Mouse (Mus musculus) gastrocnemius, postnatal 14 days (tissue): ENCODE data around the gene Crip2. TPM values are rescaled to one million over a fixed set of nuclear protein-coding genes. Genes with fewer than 3 reads are reported as not detected.

ENCODE experiments used
- DNase-seq: peaks from one replicate; pipeline ENCODE4 v3.0.0; 2021; ENCODE audit warnings: mixed read lengths
- intact Hi-C: fragments of 180-260 bp; cut with DNase I; formaldehyde crosslinking; loops from one replicate; pipeline ENCODE4 v1.15.1; 2025; ENCODE audit warnings: low total_unique reads
- total RNA-seq, 2 experiments: library from RNA; stranded (reverse); gene quantifications; 2 replicates each; pipeline ENCODE4 v1.2.3; 2021

The Crip2 gene
- total RNA-seq, 2 experiments from 2014 or later: 82.5 to 84.7 TPM

DNA sequence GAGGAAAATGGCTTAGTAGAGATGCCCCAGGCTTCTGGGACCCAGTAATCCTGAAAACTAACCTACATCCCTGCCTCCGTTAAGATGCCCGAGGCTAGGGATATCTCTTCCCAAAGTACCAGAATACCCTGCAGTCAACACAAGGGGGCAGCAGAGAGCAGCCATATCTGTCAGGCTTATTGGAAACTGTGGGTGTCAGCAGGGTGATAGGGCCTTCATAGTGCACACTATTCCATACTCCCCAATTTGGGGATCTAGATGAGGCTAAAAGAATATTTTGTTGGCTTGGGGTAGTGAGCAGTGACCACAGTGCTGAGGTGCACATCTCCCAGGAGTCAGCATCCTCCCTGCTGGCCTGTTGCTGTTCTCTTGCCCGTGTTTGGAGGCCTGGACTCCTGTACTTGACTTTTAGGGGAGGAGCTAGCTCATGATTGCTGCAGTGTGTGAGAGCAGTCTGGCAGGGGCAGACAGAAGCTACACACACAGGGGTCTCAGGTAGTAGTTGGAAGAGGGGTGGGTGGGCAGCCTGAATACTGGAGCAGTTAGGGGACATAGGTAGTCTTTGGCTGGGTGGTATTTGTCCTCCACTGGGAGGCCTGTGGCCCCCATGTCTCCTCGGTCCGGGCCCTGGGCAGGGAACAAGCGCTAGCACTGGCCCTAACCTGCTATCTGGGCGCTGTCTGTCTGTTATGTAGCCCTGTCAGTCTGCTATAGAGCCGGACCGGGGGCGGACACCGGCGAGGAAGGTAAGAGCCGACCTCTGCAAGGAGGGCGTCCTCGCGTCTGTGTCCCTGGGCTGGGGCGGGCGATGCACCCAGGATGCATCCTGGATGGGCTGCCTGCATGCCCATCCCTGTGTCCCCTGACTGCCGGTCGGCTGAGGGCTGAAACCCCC is 20.3 kb upstream of the Crip2 start:
- DNase-seq: peak; percentile 78
- intact Hi-C loops: no loop called here

DNA sequence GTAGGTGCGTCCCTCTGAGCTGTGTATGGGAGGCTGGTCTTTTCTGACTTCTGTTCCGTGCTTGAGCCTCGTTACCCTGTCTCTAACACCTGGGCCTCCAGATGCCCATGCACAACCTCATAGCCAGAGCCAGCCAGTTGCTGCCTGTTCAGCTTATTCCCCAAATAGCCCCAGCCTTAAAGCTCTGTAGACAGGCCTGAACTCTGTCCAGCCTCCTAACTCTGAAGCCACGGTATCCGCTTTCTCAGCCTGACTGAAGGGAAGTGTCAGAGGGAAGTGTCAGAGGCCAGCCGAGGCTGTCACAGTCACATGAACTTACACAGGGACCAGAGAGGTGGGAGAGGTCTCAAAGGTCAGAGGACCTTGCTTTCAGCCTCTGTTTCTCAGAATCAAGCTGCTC is 15.3 kb upstream of the Crip2 start:
- no peak for DNase-seq
- intact Hi-C loops: no loop called here

DNA sequence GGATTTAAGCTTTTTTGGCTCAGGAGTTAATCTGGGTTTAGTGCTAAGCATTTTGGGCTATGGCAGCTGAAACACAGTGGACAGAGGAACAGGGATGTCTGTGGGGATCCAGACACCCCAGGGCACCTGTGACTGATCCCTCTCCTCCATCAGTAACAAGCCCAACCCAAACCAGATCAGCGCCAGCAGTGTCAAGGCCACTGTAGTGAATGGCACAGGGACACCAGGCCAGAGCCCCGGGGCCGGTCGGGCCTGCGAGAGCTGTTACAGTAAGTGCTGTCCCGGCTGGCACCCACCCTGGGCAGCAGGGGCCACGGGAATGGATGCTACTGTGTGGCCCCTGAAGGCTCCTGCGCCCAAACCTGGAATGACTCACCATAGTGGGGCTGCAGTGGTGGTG is 9.3 kb upstream of the Crip2 start:
- intact Hi-C loops: no loop called here
- DNase-seq: no peak

DNA sequence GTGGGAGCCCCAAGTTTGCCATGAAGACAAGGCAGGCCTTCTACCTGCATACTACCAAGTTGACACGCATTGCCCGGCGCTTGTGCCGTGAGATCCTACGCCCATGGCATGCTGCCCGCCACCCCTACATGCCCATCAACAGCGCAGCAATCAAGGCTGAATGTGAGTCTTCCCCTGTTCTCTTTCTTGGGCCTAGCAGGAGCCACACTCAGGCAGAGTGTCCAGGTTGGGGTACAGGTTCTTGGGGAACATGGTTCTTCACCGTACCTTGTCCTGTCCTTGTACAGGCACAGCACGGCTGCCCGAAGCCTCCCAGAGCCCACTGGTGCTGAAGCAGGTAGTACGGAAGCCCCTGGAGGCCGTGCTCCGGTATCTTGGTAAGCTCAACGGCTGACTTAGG is 8.4 kb upstream of the Crip2 start:
- intact Hi-C loops: no loop called here
- no peak for DNase-seq

DNA sequence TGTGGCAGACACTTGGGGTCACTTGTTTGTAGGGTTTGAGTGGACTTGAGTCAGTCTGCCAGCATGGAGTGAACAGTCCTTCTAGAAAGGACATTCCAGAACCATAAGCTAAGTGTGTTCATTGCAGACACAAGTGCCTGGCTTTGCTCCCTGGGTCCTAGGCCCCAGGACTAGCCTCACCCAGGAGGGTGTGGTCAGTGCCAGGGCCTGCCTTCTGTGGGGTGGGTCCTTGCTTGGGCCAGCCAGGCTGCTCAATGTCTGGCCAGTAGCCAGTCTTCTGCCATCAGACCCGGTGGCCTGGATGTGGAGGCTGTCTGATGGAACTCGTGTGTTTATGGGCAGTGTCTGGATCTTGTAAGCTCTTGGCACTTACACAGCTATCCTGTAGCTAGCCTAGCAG is 7.5 kb upstream of the Crip2 start:
- peak; percentile 73 for DNase-seq

DNA sequence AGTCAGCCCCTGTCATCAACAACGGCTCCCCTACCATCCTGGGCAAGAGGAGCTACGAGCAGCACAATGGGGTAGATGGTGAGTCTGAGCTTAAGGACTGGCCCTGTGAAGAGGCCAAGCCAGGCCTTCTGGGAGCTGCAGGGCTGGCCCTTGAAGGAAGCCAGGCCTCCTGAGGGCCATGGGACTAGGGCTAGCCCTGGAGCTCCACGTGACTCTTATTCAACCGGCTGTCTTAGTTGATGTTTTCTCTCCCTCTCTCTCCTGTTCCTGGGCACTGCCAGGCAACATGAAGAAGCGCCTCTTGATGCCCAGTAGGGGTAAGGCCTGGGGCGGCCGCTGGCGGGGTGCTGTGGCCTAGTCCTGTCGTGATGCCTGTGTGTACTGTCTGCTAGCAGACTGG is 6.8 kb upstream of the Crip2 start:
- no peak for DNase-seq
- intact Hi-C loops: no loop called here

More for the DNA sequence above, 7.5 kb upstream of the Crip2 start:
- intact Hi-C loops: no loop called here

DNA sequence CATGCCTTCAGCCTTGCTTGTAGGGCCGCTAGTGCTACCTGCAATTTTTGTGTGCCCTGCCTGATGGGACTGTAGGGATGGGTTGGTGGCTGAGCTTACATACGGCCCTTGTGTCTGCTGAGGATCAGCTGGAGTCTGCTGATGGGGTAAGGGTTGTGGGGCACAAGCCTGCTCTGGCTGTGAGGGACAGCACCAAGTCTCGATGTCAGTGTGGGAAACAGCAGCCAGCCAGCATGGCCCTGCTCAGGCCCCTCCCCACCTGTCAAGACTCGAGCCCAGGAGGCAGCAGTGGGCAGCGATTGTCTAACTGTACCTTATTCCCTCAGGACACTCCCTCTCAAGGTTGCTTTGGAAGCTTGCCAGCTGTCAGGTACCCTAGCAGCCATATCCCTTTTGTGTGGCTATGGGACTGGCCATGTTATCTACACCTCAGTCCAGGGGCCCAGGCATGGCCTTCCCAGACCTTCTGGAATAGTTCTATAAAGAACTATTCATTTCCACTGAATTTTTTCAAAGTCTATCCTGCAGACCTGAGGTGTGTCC is 6.1 kb upstream of the Crip2 start:
- no peak for DNase-seq
- intact Hi-C loops: no loop called here

DNA sequence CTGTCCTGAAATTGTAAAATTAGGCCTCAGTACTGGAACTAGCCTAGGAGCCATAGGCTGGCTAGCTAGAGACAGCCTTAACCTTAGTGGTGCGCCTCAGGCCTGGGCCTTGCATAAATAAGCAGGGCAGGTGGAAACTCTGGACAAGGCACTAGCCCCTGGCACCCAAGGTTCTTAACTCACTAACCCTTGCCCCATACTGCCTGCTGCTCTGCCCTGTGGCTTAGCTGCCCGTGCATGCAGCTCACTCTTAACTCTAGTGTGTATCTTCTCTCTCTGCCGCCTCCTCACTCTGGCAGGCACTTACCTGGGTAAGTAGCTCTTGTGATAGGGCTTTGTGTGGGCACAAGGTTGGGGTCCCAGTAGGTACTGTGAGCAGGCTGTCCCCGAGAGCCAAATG is 5.5 kb upstream of the Crip2 start:
- intact Hi-C loops: no loop called here
- no peak for DNase-seq

DNA sequence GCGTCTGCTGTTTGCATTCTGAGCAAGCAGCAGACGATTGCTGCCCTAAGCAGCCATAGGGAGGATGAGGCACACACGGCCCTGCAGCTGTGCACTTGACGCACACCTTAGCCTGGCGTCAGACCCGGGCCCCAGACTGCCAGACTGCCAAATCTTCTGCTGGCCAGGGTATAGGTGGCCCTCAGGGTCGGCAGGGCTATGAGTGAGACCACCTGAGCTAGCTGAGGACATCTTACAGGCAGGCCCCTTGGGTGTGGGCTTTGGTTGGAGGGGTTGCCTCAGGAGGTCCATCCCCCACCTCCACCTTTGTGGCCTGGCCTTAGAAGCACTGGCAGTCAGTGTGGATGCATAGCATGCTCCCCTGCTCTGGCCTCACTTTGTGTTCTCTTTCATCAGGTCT is 4.6 kb upstream of the Crip2 start:
- intact Hi-C loops: no loop called here
- DNase-seq: no peak

DNA sequence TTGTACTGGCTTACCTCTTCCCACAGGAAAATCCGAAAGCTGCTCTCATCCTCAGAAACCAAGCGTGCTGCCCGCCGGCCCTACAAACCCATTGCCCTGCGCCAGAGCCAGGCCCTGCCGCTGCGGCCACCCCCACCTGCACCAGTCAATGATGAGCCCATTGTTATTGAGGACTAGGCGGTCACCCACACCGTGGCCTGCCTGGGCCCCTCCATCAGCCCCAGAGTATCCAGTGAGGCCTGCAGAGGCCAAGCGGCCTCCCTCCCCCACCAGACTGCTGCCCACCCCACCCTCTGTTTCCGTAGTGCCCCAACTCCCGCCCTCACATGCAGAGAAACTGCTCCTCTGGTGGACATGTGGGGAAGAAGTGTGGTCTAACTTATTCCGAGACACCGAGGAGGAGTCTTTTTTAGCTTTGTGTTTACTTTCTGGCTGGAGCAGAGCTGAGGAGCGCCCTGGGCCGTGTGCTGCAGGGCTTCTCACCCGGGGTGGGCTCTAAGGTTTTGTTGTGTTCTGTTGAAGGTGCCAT is 3.5 kb upstream of the Crip2 start:
- intact Hi-C loops: no loop called here
- DNase-seq: no peak

DNA sequence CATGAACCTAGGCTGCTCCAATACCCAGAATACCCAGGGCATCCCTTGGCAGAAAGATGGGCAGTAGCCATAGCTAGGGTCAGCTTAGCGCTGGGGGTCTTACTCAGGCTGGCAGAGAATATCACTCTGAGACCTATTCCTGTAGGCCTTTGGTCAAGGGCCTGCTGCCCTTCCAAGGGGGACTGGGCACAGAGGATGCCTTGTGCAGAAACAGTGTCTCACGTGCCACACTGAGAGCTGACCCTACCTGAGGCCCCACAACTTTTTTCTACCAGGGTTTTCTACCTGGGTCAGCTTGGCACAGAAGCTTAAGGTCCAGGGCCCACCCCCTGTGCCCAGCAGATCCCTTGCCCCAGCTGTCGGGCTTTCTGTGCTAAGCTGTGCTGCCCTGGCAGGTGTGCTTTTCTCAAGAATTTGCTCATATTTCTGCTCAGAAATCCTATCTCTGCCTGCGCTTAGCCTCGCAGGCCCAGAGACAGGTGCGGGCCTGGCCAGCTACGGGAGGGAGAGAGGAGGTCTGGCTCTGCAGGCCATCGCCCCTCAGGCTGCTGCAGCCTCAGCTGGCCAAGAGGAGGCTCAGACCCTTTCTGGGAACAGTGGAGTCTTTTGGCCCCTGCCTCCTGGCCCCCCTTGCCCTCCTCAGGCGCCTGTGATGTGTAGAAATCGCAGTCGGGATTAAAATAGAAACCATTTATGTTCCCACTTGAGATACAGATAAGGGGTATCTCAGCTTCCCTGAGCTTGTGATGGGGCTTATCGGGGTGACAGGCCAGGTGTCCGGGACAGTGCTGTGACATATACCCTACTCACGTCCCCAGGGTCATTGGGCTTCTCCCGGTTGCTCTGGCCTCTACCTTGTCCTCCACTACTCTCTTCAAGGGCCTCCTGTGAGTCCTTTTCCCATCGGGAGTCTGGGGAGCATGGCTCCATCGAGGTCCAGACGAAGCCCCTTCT is 2.5 kb upstream of the Crip2 start:
- intact Hi-C loops: no loop called here
- DNase-seq: no peak

DNA sequence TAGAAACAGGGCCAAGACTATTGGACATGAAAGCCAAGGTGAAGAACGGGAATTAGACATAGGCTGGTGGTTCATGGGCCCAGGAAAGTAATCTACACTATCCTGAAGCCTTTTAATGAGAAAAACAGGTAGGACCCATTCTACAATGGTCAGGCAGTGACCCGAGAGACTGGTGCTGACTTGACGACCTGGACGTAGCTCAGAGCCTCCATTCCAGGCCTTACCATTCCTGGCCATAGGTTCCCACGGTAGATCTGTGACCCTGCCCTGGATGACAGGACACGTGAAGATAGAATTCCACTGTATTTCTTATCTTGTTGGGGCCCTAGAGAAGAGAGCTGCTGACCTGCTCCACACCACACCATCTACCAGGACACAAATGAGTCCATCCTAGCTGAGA is 1.7 kb upstream of the Crip2 start:
- no peak for DNase-seq
- intact Hi-C loops: no loop called here

DNA sequence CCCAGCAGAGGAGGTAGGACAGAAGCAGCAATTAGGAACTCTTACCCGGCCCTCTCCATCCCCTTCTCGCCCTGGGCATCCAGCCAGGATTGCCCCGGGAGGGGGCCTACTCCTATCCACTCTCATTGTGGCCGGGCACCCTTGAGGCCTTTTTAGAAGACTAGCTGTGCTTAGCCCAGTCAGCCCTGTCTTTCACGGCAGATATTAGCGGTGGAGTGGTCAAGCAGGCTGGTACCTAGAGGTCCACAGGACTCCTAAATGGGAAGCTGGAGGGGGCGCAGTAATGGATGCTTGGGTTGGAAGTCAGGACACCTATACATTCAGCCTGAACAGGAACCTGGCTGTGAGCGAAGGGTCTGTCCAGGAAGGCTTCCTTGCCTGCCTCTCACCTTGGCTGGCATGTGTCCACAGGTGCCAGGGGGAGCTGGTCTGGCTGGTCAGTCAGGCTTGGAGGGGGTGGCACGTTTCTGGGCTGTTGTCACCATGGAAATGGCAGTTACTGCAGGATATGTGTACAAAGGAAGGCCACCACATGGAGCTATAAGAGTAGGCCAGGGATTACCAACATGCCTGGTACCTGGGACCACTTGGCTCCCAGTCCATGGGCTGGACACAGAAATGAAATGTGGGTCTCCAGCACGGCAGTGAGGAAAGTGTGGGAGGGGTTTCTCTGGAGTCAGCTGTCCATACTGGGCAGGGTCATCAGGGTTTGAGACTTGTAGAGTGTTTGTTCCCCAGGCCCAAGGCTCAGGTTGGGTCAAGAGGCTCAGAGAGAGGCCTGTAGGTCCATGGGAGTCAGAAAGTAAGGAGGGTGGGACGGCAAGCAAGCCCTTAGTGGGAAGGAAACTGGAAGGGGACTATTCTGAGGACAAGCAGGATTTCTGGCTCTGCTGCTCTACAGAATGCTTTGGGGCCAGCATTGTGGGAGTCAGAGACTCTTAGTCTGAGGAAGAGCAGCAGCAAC is 853 bp upstream of the Crip2 start:
- no peak for DNase-seq
- intact Hi-C loops: no loop called here

DNA sequence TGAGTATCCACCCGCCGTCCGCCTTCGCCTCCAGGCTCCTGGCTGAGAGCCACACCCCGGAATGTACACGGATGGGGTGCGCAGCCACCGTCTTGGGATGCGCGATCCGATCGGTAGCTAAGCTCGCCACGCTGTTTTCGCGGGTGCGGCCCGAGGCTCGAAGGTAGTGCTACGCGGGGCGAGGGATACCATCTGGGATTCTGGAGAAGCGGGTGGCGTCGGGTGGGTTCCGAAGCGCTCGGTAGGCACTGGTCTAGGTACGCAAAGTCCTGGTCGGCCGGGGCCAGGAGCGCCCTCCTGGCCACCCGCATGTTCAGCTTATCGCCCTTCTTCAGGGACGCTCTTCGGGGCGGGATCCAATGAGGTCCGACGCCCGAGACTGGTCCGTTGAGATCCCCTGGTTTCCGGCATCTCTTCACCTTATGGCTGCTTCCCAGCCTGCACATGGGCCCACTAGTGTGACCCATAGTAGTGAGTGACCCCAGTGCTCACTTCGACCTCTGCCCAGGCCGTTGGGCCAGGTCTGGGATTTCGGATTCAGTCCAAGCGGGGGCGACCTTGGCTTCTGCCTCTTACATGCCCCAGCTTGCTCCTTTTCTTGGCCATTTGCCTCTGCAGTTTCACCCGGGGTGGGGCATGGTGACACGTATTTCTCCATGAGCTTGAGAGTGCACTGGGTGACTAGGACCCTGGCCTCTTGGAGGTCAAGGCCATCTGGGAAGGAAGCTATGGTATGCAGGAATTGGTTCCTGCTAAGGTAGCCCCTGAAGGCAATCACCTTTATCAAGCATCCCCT is 778 bp downstream of the Crip2 start:
- peak; percentile 40 for DNase-seq
- intact Hi-C loops: no loop called here

DNA sequence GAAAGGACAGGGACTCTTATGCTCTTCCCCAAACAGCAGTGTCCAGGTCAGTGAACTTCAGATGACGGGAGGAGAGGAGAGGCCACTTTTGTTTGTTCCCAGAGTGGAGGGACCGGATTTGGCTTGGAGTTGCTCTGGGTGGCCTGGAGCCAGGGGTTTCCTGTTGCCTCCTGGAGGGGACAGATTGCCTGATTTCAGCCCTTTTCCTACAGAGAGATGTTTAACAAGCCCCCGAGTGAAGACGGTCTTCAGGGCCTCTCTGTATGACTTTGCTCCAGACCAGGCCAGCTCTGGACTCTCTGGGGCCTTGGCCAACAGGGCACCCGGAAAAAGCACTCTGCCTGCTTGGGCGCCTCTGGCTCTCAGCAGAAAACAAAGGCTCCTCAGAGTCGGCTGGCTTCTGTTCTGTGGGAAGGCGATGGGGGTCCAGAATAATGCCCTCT is 1.5 kb downstream of the Crip2 start:
- DNase-seq: peak; percentile 63
- intact Hi-C loops: no loop called here

DNA sequence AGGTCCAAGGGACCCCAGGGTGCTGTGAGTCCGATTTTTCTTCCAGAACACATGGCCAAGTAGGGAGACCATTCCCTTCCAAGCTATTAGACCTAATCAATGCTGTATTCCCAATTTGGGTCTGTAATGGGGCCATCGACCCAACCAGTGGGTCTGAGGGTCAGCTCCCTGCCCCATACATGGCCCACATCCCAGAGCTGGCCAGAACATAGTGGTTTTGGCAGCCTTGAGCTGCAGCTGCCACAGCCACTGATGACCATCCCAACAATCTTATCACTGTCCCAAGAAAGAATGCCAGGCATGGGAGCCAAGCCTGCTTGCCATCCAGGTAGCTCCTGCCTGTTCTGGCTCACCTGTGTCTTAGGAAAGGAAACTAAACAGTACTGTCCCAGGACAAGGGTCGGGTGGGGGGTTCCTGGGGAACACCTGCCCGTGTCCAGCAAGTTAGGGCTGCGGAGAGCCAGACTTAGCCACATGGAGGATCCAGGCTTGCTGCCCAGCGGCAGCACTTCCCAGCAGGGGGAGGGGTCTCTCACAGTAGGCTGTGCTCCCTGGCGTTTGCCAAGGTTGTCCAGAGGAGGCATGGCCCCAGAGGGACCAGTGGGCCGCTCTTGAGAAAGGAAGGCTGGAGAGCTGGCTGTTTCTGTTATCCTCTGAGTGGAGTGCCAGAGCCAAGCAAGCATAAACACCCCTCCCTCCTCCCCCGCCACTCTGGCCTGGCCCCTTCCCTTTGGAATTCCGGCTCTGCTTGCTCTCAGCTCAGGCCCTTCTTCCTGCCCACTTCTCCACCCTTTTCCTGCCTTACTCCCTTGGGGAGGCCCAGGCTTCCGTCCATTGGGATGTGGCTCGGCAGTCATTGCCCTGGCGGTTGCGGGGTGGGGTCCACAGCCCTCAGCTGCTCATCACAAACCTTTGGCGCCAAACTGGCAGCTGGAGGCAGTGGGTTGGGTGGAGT is 2.3 kb downstream of the Crip2 start:
- intact Hi-C loops: no loop called here
- DNase-seq: peak; percentile 82

DNA sequence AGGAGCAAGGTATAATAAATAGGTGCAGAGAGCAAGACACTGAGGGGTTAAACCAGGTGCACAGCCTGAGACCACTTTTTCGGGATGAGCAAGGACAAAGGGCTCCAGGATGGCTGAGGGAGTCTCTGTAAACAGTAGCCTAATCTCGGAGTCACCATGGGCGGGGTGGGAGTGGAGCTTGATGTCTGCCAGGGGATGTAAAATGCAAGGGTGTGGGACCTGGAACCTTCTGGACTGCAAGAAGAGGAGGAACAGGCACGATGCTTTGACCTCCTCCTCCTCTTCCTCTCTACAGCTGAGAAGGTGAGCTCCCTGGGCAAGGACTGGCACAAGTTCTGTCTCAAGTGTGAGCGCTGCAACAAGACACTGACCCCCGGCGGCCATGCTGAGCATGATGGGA is 3.1 kb downstream of the Crip2 start:
- intact Hi-C loops: no loop called here
- DNase-seq: no peak
